Mouse (Mus musculus) hindbrain, embryonic 16.5 days (tissue): ENCODE results near the gene Fcgr3. TPM values are rescaled to one million over a fixed set of nuclear protein-coding genes. Genes with fewer than 3 reads are reported as not detected.
A peak's percentile ranks its signal among the peaks of the same experiment; 100 is the strongest.
"Not testable (repeated sequence)": the region's sequence is repeated elsewhere in the genome, so short reads cannot be mapped to it uniquely, and the experiment has no call there.

Experiments used
- ATAC-seq: fragments of 200-750 bp; cut with Nextera tagmentation; 2 replicates; pipeline ENCODE4 v1.8.0; 2017; ENCODE audit warnings: moderate TSS enrichment, moderate library complexity
- H3K27ac ChIP-seq: fragments of 300-500 bp; sonication (generic); 2 replicates; pipeline ENCODE4 v1.5.1; 2014; ENCODE audit warnings: low read depth, mild to moderate bottlenecking, control low read depth, low read length, moderate library complexity
- H3K27me3 ChIP-seq: fragments of 300-500 bp; sonication (generic); replicated peaks from 2 replicates; pipeline ENCODE4 v1.6.1; 2014; ENCODE audit warnings: low read length; ENCODE audit not compliant: control insufficient read depth, insufficient read depth
- H3K36me3 ChIP-seq: fragments of 300-500 bp; sonication (generic); 2 replicates; pipeline ENCODE4 v1.6.1; 2014; ENCODE audit warnings: mild to moderate bottlenecking, low read length, moderate library complexity, mixed read lengths; ENCODE audit not compliant: control insufficient read depth, insufficient read depth
- H3K4me1 ChIP-seq: fragments of 300-500 bp; sonication (generic); 2 replicates; pipeline ENCODE4 v1.6.1; 2014; ENCODE audit warnings: low read depth, low read length; ENCODE audit not compliant: control insufficient read depth, insufficient read depth
- H3K4me2 ChIP-seq: fragments of 300-500 bp; sonication (generic); 2 replicates; pipeline ENCODE4 v1.6.1; 2014; ENCODE audit warnings: mild to moderate bottlenecking, low read length, control low read depth, moderate library complexity
- H3K4me3 ChIP-seq: fragments of 300-500 bp; sonication (generic); 2 replicates; pipeline ENCODE4 v1.5.1; 2014; ENCODE audit warnings: mild to moderate bottlenecking, low read length, control low read depth, moderate library complexity
- H3K9ac ChIP-seq: fragments of 300-500 bp; sonication (generic); 2 replicates; pipeline ENCODE4 v1.6.1; 2014; ENCODE audit warnings: low read depth, mild to moderate bottlenecking, control low read depth, low read length, moderate library complexity
- H3K9me3 ChIP-seq: fragments of 300-500 bp; sonication (generic); 2 replicates; pipeline ENCODE4 v1.6.1; 2014; ENCODE audit warnings: mild to moderate bottlenecking, low read length, moderate library complexity; ENCODE audit not compliant: control insufficient read depth
- WGBS: fragments of 180-500 bp; shearing (Covaris S2); extraction: QIAGEN DNeasy Blood & Tissue Kit; methylation state at CpG from one replicate; pipeline ENCODE4 v1.1.7; 2014; 5-methylcytosine and 5-hydroxymethylcytosine counted together
- polyA plus RNA-seq: library from polyadenylated mRNA; unstranded; fragments of >200 nt; fragmentation: Nextera tagmentation; extraction: Ambion mirVana; gene quantifications from 2 replicates; pipeline ENCODE4 v1.2.1, GENCODE M21; 2015

The Fcgr3 gene
- polyA plus RNA-seq, 1 experiment from 2014 or later, result 9.8 TPM

- not testable (repeated sequence) for H3K9ac ChIP-seq, H3K36me3 ChIP-seq, H3K4me2 ChIP-seq, ATAC-seq, H3K27ac ChIP-seq, H3K9me3 ChIP-seq, H3K4me1 ChIP-seq, H3K4me3 ChIP-seq
- peaks cover 14% of the 10 kb centered on the region for H3K27me3 ChIP-seq
- WGBS, result 34% methylated on average over 5 of the region's 5 CpGs
These were observed 12.5 kb upstream of the Fcgr3 start for GRCm38 (mm10) chr1:171077192-171077591.

- ATAC-seq, H3K4me2 ChIP-seq, H3K9me3 ChIP-seq, H3K27ac ChIP-seq, H3K9ac ChIP-seq, H3K4me3 ChIP-seq, H3K4me1 ChIP-seq, H3K36me3 ChIP-seq: not testable (repeated sequence)
- 56% methylated on average over 2 of the region's 5 CpGs for WGBS
- peaks cover 11% of the 10 kb centered on the region for H3K27me3 ChIP-seq
These were observed 11.4 kb upstream of the Fcgr3 start for GRCm38 (mm10) chr1:171076176-171076575.

GRCm38 (mm10) chr1:171074283-171074682, 9.5 kb upstream of the Fcgr3 start:
- not testable (repeated sequence) for H3K27ac ChIP-seq, H3K9me3 ChIP-seq, H3K36me3 ChIP-seq, H3K4me1 ChIP-seq, H3K4me2 ChIP-seq, H3K4me3 ChIP-seq, H3K9ac ChIP-seq
- ATAC-seq, result peak; percentile 27
- H3K27me3 ChIP-seq, result peaks cover 15% of the 10 kb centered on the region
- 29% methylated on average over 4 of the region's 10 CpGs for WGBS

- ATAC-seq, result peak; percentile 17
- no CpG with 5 or more reads among the region's 45 CpGs for WGBS
- H3K27ac ChIP-seq, H3K9me3 ChIP-seq, H3K4me3 ChIP-seq, H3K36me3 ChIP-seq, H3K4me2 ChIP-seq, H3K9ac ChIP-seq, H3K4me1 ChIP-seq: not testable (repeated sequence)
- H3K27me3 ChIP-seq, result peaks cover 18% of the 10 kb centered on the region
These were observed 7.5 kb upstream of the Fcgr3 start for GRCm38 (mm10) chr1:171072217-171072616.

- H3K36me3 ChIP-seq, H3K4me3 ChIP-seq, H3K4me1 ChIP-seq, H3K27ac ChIP-seq, H3K9ac ChIP-seq, H3K4me2 ChIP-seq, H3K9me3 ChIP-seq: not testable (repeated sequence)
- peak; percentile 29 for ATAC-seq
- WGBS, result no CpG with 5 or more reads among the region's 35 CpGs
- peaks cover 16% of the 10 kb centered on the region for H3K27me3 ChIP-seq
These were observed 7.0 kb upstream of the Fcgr3 start for GRCm38 (mm10) chr1:171071726-171072125.

- not testable (repeated sequence) for H3K4me1 ChIP-seq, H3K27ac ChIP-seq, H3K9me3 ChIP-seq, H3K36me3 ChIP-seq, H3K9ac ChIP-seq, ATAC-seq
- Histone ChIP-seq H3K4me3 (peak overlapping the region; percentile 22; the same call in 1 of the 2 replicates), H3K27me3 (peaks cover 20% of the 10 kb centered on the region), H3K4me2 (peak overlapping the region; percentile 23; the same call in 1 of the 2 replicates)
- WGBS, result 22% methylated on average over 11 of the region's 16 CpGs
These were observed 6.1 kb upstream of the Fcgr3 start for GRCm38 (mm10) chr1:171070879-171071278.

GRCm38 (mm10) chr1:171069508-171069907, 4.8 kb upstream of the Fcgr3 start:
- H3K36me3 ChIP-seq, result not testable (repeated sequence)
- 67% methylated on average over 3 of the region's 3 CpGs for WGBS

GRCm38 (mm10) chr1:171067928-171068327, 3.2 kb upstream of the Fcgr3 start:
- ATAC-seq, H3K9ac ChIP-seq, H3K4me2 ChIP-seq, H3K4me3 ChIP-seq, H3K27ac ChIP-seq, H3K4me1 ChIP-seq, H3K36me3 ChIP-seq, H3K9me3 ChIP-seq: not testable (repeated sequence)
- H3K27me3 ChIP-seq, result peaks cover 29% of the 10 kb centered on the region
- WGBS, result 58% methylated on average over 5 of the region's 5 CpGs

More at GRCm38 (mm10) chr1:171069508-171069907, 4.8 kb upstream of the Fcgr3 start:
- not testable (repeated sequence) for ATAC-seq, H3K9ac ChIP-seq, H3K27ac ChIP-seq, H3K4me2 ChIP-seq, H3K4me3 ChIP-seq, H3K9me3 ChIP-seq, H3K4me1 ChIP-seq
- peaks cover 26% of the 10 kb centered on the region for H3K27me3 ChIP-seq

- H3K27ac ChIP-seq, H3K36me3 ChIP-seq, H3K4me1 ChIP-seq, H3K4me2 ChIP-seq, H3K9ac ChIP-seq, H3K4me3 ChIP-seq, H3K9me3 ChIP-seq: not testable (repeated sequence)
- WGBS, result 51% methylated on average over 2 of the region's 10 CpGs
- peaks cover 31% of the 10 kb centered on the region for H3K27me3 ChIP-seq
- peak; percentile 63 for ATAC-seq
These were observed 1.8 kb upstream of the Fcgr3 start for GRCm38 (mm10) chr1:171066583-171066982.

- peak; percentile 13 for ATAC-seq
- WGBS, result 6% methylated on average over 26 of the region's 45 CpGs
- H3K27ac ChIP-seq, H3K4me1 ChIP-seq, H3K9ac ChIP-seq, H3K36me3 ChIP-seq, H3K9me3 ChIP-seq: not testable (repeated sequence)
- Histone ChIP-seq H3K4me3 (peak overlapping the region; percentile 29; the same call in 1 of the 2 replicates), H3K27me3 (peaks cover 31% of the 10 kb centered on the region), H3K4me2 (peak overlapping the region; percentile 44)
These were observed 1.0 kb upstream of the Fcgr3 start for GRCm38 (mm10) chr1:171065768-171066167.
